Comparison of ENCODE assay signal across 20 mouse cellular contexts in the genomic region with DNA sequence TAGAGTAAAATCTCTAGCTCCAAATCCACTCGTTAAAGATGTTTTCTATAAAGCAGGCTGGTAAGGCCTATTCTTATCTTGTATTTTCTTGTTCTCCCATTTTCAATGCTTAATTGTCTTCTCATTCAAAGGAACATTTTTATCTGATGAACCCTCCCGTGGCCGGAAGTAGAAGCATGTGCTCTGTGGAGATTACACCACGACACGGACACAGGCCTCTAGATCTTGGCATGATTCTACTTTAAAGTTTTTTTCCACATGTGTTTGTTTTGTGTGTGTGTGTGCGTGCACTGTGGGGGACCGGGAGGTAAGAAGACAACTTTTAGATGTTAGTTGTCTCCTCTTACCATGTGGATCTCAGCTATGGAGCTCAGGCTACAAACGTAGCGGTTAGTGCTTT. TPM values are rescaled to one million over a fixed set of nuclear protein-coding genes. Genes with fewer than 3 reads are reported as not detected.
DNase-seq lines count a peak whose midpoint lies in the region; ATAC-seq and TF ChIP-seq lines count a peak whose summit lies in the region.
"Had no signal": no experiment of that assay in that cellular context is flagged by ENCODE, and none has a peak within 500 bp of the region (broad histone marks: within the 10 kb centered on the region; RNA-seq: fewer than 3 reads in every experiment).

No protein-coding gene starts in this region.

- DNase-seq in heart, adult 11 months: peak; percentile 94
- no peak for DNase-seq in heart, postnatal 14 days
- peak; percentile 30 for DNase-seq in lung, postnatal 25 days (ENCODE audit: low spot score)
- DNase-seq in lung, postnatal 14 days: no peak
- peak in 2 of 3 experiments; percentile 35 to 44 for DNase-seq in liver, embryonic 14.5 days (ENCODE audit: low read depth in 3 of 3, low spot score in 3 of 3)
- no peak for DNase-seq in right cerebral cortex, postnatal 25 days
- DNase-seq in right cerebral cortex, postnatal 36 days (ENCODE audit: low spot score in 2 of 2): no peak
- no peak for DNase-seq in spleen, adult 12 weeks (ENCODE audit: low spot score)
- DNase-seq: adrenal gland, postnatal 10 days; cerebellum, adult 9-10 months; gastrocnemius, postnatal 10 days; lung, embryonic 14.5 days; thymus, postnatal 4 days had no signal

- H3K27me3 ChIP-seq in liver, embryonic 14.5 days (ENCODE audit: control insufficient read depth, insufficient read depth, low read length): no peaks in the 10 kb centered on the region
- H3K27me3 ChIP-seq: CH12.LX; heart, embryonic 15.5 days; hindbrain, embryonic 15.5 days; neural tube, embryonic 13.5 days had no signal

- TF ChIP-seq EP300 in liver, embryonic 14.5 days (IDR thresholded peaks at IDR 0.05; ENCODE audit: low read depth): peak; percentile 19; the same call in 1 of the 2 replicates

- no peak for TF ChIP-seq CTCF in liver, embryonic 14.5 days (IDR thresholded peaks at IDR 0.05; ENCODE audit: low read depth)

- no peaks in the 10 kb centered on the region for H3K36me3 ChIP-seq in liver, embryonic 14.5 days (replicated peaks; ENCODE audit: control insufficient read depth, insufficient read depth, low read depth)
- H3K36me3 ChIP-seq: heart, embryonic 15.5 days; hindbrain, embryonic 15.5 days; limb, embryonic 10.5 days; midbrain, embryonic 10.5 days; neural tube, embryonic 13.5 days had no signal

- ATAC-seq in liver, embryonic 14.5 days (ENCODE audit: insufficient read depth): no peak
- ATAC-seq: intestine, postnatal 0 days had no signal

- no peak overlapping the region for H3K9ac ChIP-seq in liver, embryonic 14.5 days (replicated peaks)
- H3K9ac ChIP-seq: heart, embryonic 15.5 days; hindbrain, embryonic 15.5 days; lung, embryonic 14.5 days; neural tube, embryonic 13.5 days had no signal

- H3K4me1 ChIP-seq in liver, embryonic 14.5 days (replicated peaks; ENCODE audit: control insufficient read depth in 2 of 2, insufficient read depth in 2 of 2, low read length in 1 of 2): peaks cover 19 to 20% of the 10 kb centered on the region in 2 experiments
- H3K4me1 ChIP-seq: limb, embryonic 10.5 days had no signal

- intact Hi-C loops in heart, postnatal 14 days (cut with DNase I): no loop called here

- no peak overlapping the region for H3K4me2 ChIP-seq in liver, embryonic 14.5 days (ENCODE audit: low read depth)
- H3K4me2 ChIP-seq: heart, embryonic 15.5 days; hindbrain, embryonic 15.5 days; lung, embryonic 14.5 days; neural tube, embryonic 13.5 days had no signal

- H3K27ac ChIP-seq in liver, embryonic 14.5 days: no peak overlapping the region; the same call in 1 of the 2 replicates
- H3K27ac ChIP-seq: heart, embryonic 15.5 days; hindbrain, embryonic 15.5 days; limb, embryonic 10.5 days; midbrain, embryonic 10.5 days; neural tube, embryonic 13.5 days had no signal

- peaks cover 3% of the 10 kb centered on the region; the same call in 1 of the 2 replicates for H3K9me3 ChIP-seq in liver, embryonic 14.5 days (ENCODE audit: control insufficient read depth, low read length)
- H3K9me3 ChIP-seq: heart, embryonic 15.5 days; hindbrain, embryonic 15.5 days; limb, embryonic 10.5 days; midbrain, embryonic 10.5 days; neural tube, embryonic 13.5 days had no signal

- no peak overlapping the region for H3K4me3 ChIP-seq in liver, embryonic 14.5 days (ENCODE audit: insufficient read depth in 1 of 2, low read depth in 2 of 2, low read length in 2 of 2)
- H3K4me3 ChIP-seq: heart, embryonic 15.5 days; hindbrain, embryonic 15.5 days; limb, embryonic 10.5 days; midbrain, embryonic 10.5 days; neural tube, embryonic 13.5 days had no signal

- 26% methylated on average over 9 of the region's 9 CpGs for WGBS in liver, embryonic 14.5 days (ENCODE audit: insufficient replicate concordance)

RNA-seq across cellular contexts. Expression of a gene that starts 24.1 kb away (rescaled TPM):
- total RNA-seq in heart, postnatal 14 days (2021): 10 to 100 TPM; 53.6 to 68.2 TPM
- 70.6 and 74.3 TPM in 2 replicates for polyA plus RNA-seq in liver, embryonic 14.5 days (2012; rRNA removed)
- polyA plus RNA-seq in liver, embryonic 14.5 days (2014; fragmentation: Nextera tagmentation; extraction: Ambion mirVana): 44.5 and 53.7 TPM in 2 replicates

RNA-seq across cellular contexts. Expression of a gene that starts 28.4 kb away (rescaled TPM):
- total RNA-seq in heart, postnatal 14 days (2021): 1 to 10 TPM; 5.2 to 8.8 TPM
- 2.7 and 7.1 TPM in 2 replicates for polyA plus RNA-seq in liver, embryonic 14.5 days (2012; rRNA removed)
- polyA plus RNA-seq in liver, embryonic 14.5 days (2014; fragmentation: Nextera tagmentation; extraction: Ambion mirVana): 0.29 and 0.49 TPM in 2 replicates

Comparison
In these comparisons a context has a peak if more than half of its experiments do, and no peak if none do; other contexts are left out.
1. DNase-seq: peak in heart, adult 11 months (single experiment), lung, postnatal 25 days (single experiment) and liver, embryonic 14.5 days (2 of 3); none in heart, postnatal 14 days (0 of 2), lung, postnatal 14 days (single experiment), right cerebral cortex, postnatal 25 days (single experiment), right cerebral cortex, postnatal 36 days (0 of 2) and spleen, adult 12 weeks (single experiment).